Comparison of ENCODE assay signal across 8 mouse cellular contexts in the genomic region with DNA sequence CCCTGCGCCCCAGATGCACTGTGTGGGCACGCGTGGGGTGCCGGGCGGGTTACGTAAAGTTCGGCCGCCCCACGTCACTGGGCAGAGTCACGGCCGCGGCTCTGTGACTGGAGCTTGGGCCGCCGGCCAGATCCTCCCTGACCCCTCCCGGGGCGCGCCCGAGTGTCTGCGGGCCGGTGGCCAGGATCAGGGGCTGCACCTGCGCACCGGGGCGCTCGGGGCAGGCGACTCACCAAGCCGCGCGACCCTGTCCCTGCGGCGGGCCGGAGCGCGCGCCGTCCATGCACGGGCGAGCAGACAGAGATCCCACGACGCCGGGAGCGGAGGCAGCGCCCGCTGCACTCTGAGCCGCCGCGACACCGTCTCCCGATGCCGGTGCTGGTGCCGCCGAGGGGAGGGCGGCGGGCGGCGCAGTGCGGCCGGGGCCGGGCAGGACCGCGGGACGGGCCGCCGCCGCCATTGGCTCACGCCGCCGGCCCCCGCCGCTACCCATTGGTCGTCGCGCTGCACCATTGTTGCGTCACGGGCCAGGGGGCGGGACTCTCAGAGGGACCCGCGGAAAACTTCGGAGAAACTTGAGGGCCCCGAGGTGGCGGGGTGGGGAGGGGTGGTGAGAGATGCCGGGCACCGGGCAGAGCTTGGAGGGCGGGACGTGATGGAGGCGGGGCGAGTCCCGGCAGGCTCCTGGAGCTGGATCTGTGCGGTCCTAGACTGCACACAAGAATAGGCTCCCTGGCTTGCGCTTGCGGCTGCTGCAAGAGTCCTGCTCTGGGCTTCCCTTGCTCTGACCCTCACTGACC. TPM values are rescaled to one million over a fixed set of nuclear protein-coding genes. Genes with fewer than 3 reads are reported as not detected.
DNase-seq lines count a peak whose midpoint lies in the region; ATAC-seq and TF ChIP-seq lines count a peak whose summit lies in the region.

A gene (minus strand): TSS at position 434 of the 800 bp plus-strand sequence.

- no peaks in the 10 kb centered on the region for H3K79me3 ChIP-seq in C2C12 (ENCODE audit: low read depth)

- peak; percentile 96 for ATAC-seq in heart, embryonic 11.5 days (replicated peaks; ENCODE audit: insufficient number of reproducible peaks, low FRiP score, low TSS enrichment)
- ATAC-seq in kidney, embryonic 16.5 days (ENCODE audit: low FRiP score, low TSS enrichment), result peak; percentile 97

- TF ChIP-seq CTCF in C2C12 (IDR thresholded peaks at IDR 0.05; ENCODE audit: control insufficient read depth, insufficient read depth, insufficient read length), result no peak
- TF ChIP-seq CTCF in brain, embryonic 14.5 days (IDR thresholded peaks at IDR 0.05; ENCODE audit: borderline replicate concordance, extremely low read depth, insufficient read depth, insufficient read length), result no peak
- TF ChIP-seq CTCF in liver, adult 2 months (IDR thresholded peaks at IDR 0.05; ENCODE audit: low read depth, low read length), result no peak

- under 1% methylated on average over 83 of the region's 90 CpGs for WGBS in heart, embryonic 11.5 days (ENCODE audit: insufficient replicate concordance)
- under 1% methylated on average over 88 of the region's 90 CpGs for WGBS in kidney, embryonic 16.5 days
- under 1% methylated on average over 90 of the region's 90 CpGs for WGBS in liver, adult 2 months

- H3K4me1 ChIP-seq in erythroblast, embryonic 14.5 days (ENCODE audit: control insufficient read depth), result peaks cover 71% of the 10 kb centered on the region
- peaks cover 14% of the 10 kb centered on the region; the same call in 1 of the 2 replicates for H3K4me1 ChIP-seq in heart, embryonic 11.5 days (ENCODE audit: control insufficient read depth, insufficient read depth, low read length)
- H3K4me1 ChIP-seq in kidney, embryonic 16.5 days (ENCODE audit: insufficient read depth, low read length), result peaks cover 11% of the 10 kb centered on the region
- H3K4me1 ChIP-seq in liver, adult 2 months (ENCODE audit: control insufficient read depth, insufficient read depth, low read length), result peaks cover 6% of the 10 kb centered on the region

- peak; percentile 56 for TF ChIP-seq POLR2A in brain, embryonic 14.5 days (IDR thresholded peaks at IDR 0.05; ENCODE audit: borderline replicate concordance, extremely low read depth, insufficient read depth, insufficient read length, poor library complexity, severe bottlenecking)
- peak; percentile 64 for TF ChIP-seq POLR2A in liver, adult 2 months (IDR thresholded peaks at IDR 0.05; ENCODE audit: extremely low read depth, insufficient read depth, low read length)
- peak; percentile 89 for TF ChIP-seq POLR2A in myocyte (IDR thresholded peaks at IDR 0.05; ENCODE audit: insufficient read length, low read depth)

- peaks cover 13% of the 10 kb centered on the region for H3K79me2 ChIP-seq in C2C12 (ENCODE audit: control insufficient read depth, insufficient read depth)
- H3K79me2 ChIP-seq in liver, adult 2 months (ENCODE audit: control insufficient read depth, insufficient read depth, low read length), result no peaks in the 10 kb centered on the region; the same call in 1 of the 2 replicates
- H3K79me2 ChIP-seq in myocyte (ENCODE audit: control insufficient read depth, insufficient read depth), result peaks cover 9% of the 10 kb centered on the region

- H3K9ac ChIP-seq in heart, embryonic 11.5 days (ENCODE audit: low read depth, low read length), result peak within 1 kb of the TSS; percentile 88
- peak within 1 kb of the TSS; percentile 78 for H3K9ac ChIP-seq in kidney, embryonic 16.5 days (replicated peaks; ENCODE audit: low read length)
- H3K9ac ChIP-seq in liver, adult 2 months (ENCODE audit: low read depth, low read length), result peak within 1 kb of the TSS; percentile 96

- H3K27ac ChIP-seq in heart, embryonic 11.5 days (ENCODE audit: low read depth, low read length), result peak within 1 kb of the TSS; percentile 86
- peak within 1 kb of the TSS; percentile 66 for H3K27ac ChIP-seq in kidney, embryonic 16.5 days (ENCODE audit: low read length)
- peak within 1 kb of the TSS; percentile 95 for H3K27ac ChIP-seq in liver, adult 2 months (replicated peaks; ENCODE audit: insufficient read depth, low read depth, low read length)

- H3K4me3 ChIP-seq in C2C12 (ENCODE audit: insufficient read depth, poor library complexity, severe bottlenecking) (peak within 1 kb of the TSS; percentile 44), myocyte (peak within 1 kb of the TSS; percentile 28)
- H3K4me3 ChIP-seq in erythroblast, embryonic 14.5 days (replicated peaks), result peak within 1 kb of the TSS; percentile 81
- peak within 1 kb of the TSS; percentile 89 for H3K4me3 ChIP-seq in heart, embryonic 11.5 days (ENCODE audit: low read depth, low read length)
- H3K4me3 ChIP-seq in kidney, embryonic 16.5 days (ENCODE audit: low read length), result peak within 1 kb of the TSS; percentile 77
- H3K4me3 ChIP-seq in liver, adult 2 months (ENCODE audit: insufficient read depth, low read depth, low read length), result peak within 1 kb of the TSS; percentile 96

- no peaks in the 10 kb centered on the region for H3K27me3 ChIP-seq in C2C12 (ENCODE audit: control insufficient read depth, insufficient read depth, insufficient read length)
- H3K27me3 ChIP-seq in erythroblast, embryonic 14.5 days (ENCODE audit: control insufficient read depth), result peaks cover 5% of the 10 kb centered on the region; the same call in 1 of the 2 replicates
- peaks cover 3% of the 10 kb centered on the region; the same call in 1 of the 2 replicates for H3K27me3 ChIP-seq in heart, embryonic 11.5 days (ENCODE audit: control insufficient read depth, insufficient read depth, low read length)
- H3K27me3 ChIP-seq in kidney, embryonic 16.5 days (ENCODE audit: insufficient read depth, low read length), result no peaks in the 10 kb centered on the region
- H3K27me3 ChIP-seq in liver, adult 2 months (ENCODE audit: control insufficient read depth, insufficient read depth, low read length), result no peaks in the 10 kb centered on the region
- H3K27me3 ChIP-seq in myocyte (ENCODE audit: control insufficient read depth, insufficient read depth, insufficient read length), result no peaks in the 10 kb centered on the region
- no peaks in the 10 kb centered on the region for H3K27me3 ChIP-seq in splenic B cell, adult 2 months (ENCODE audit: control insufficient read depth, insufficient read depth, low read length, poor library complexity, severe bottlenecking)

- peaks cover 9% of the 10 kb centered on the region for H3K9me3 ChIP-seq in erythroblast, embryonic 14.5 days (ENCODE audit: control insufficient read depth, low read length)
- H3K9me3 ChIP-seq in heart, embryonic 11.5 days (replicated peaks; ENCODE audit: control insufficient read depth, low read length), result no peaks in the 10 kb centered on the region
- H3K9me3 ChIP-seq in kidney, embryonic 16.5 days (ENCODE audit: low read length), result no peaks in the 10 kb centered on the region

- peaks cover 7% of the 10 kb centered on the region for H3K36me3 ChIP-seq in C2C12 (ENCODE audit: control insufficient read depth, insufficient read depth)
- peaks cover 47% of the 10 kb centered on the region for H3K36me3 ChIP-seq in erythroblast, embryonic 14.5 days (ENCODE audit: control insufficient read depth)
- peaks cover 14% of the 10 kb centered on the region for H3K36me3 ChIP-seq in heart, embryonic 11.5 days (ENCODE audit: control insufficient read depth, insufficient read depth, low read length)
- peaks cover 20% of the 10 kb centered on the region for H3K36me3 ChIP-seq in kidney, embryonic 16.5 days (ENCODE audit: insufficient read depth, low read length)
- H3K36me3 ChIP-seq in liver, adult 2 months (ENCODE audit: control insufficient read depth, insufficient read depth, low read length), result no peaks in the 10 kb centered on the region
- H3K36me3 ChIP-seq in myocyte (ENCODE audit: control insufficient read depth, insufficient read depth), result no peaks in the 10 kb centered on the region
- H3K36me3 ChIP-seq in splenic B cell, adult 2 months (ENCODE audit: control insufficient read depth, insufficient read depth, low read length, poor library complexity, severe bottlenecking), result no peaks in the 10 kb centered on the region; the same call in 1 of the 2 replicates

- H3K4me2 ChIP-seq in heart, embryonic 11.5 days, result peak within 1 kb of the TSS; percentile 98
- peak within 1 kb of the TSS; percentile 90 for H3K4me2 ChIP-seq in kidney, embryonic 16.5 days (replicated peaks; ENCODE audit: low read depth, low read length)
- H3K4me2 ChIP-seq in myocyte (ENCODE audit: low read depth), result peak within 1 kb of the TSS; percentile 96

- H3ac ChIP-seq in C2C12 (ENCODE audit: control insufficient read depth, insufficient read length, low read depth), result peak within 1 kb of the TSS; percentile 86
- H3ac ChIP-seq in myocyte (ENCODE audit: control insufficient read depth, insufficient read length), result peak within 1 kb of the TSS; percentile 38

- DNase-seq in brain, embryonic 14.5 days (ENCODE audit: low read depth), result peak; percentile 96
- DNase-seq in liver, adult 2 months (ENCODE audit: extremely low read depth, low read depth, low spot score), result peak; percentile 78
- peak; percentile 90 for DNase-seq in splenic B cell, adult 2 months (ENCODE audit: low read depth, low spot score)

TF ChIP-seq in C2C12, 6 proteins besides CTCF, POLR2A, EP300 and RAD21 (continues in another document):
- TF ChIP-seq USF1 (IDR thresholded peaks at IDR 0.05; ENCODE audit: low read depth), result no peak
- no peak for TF ChIP-seq MAX (IDR thresholded peaks at IDR 0.05)
- TF ChIP-seq FOSL1 (IDR thresholded peaks at IDR 0.05; ENCODE audit: insufficient read depth, low read length, poor library complexity, severe bottlenecking), result no peak
- no peak for TF ChIP-seq MYOG (IDR thresholded peaks at IDR 0.05; ENCODE audit: control insufficient read depth, extremely low read depth, insufficient read length)
- peak; percentile 18 for TF ChIP-seq CEBPB (IDR thresholded peaks at IDR 0.05; ENCODE audit: low read depth)

TF ChIP-seq in myocyte, 11 proteins besides CTCF, POLR2A, EP300 and RAD21 (continues in another document):
- TF ChIP-seq TCF3 (IDR thresholded peaks at IDR 0.05; ENCODE audit: insufficient read length, low read depth), result no peak
- no peak for TF ChIP-seq TCF12 (IDR thresholded peaks at IDR 0.05; ENCODE audit: insufficient read depth, poor library complexity, severe bottlenecking)
- TF ChIP-seq SRF (IDR thresholded peaks at IDR 0.05; ENCODE audit: control insufficient read depth, insufficient read length, low read depth), result no peak
- peak in 1 of 3 experiments; percentile 36 for TF ChIP-seq MYOG (IDR thresholded peaks at IDR 0.05; ENCODE audit: control insufficient read depth in 1 of 3, insufficient read depth in 1 of 3, insufficient read length in 2 of 3, low read depth in 2 of 3)
- TF ChIP-seq CEBPB (IDR thresholded peaks at IDR 0.05; ENCODE audit: insufficient read depth, poor library complexity, severe bottlenecking), result no peak

RNA-seq across cellular contexts. Expression of the gene that starts here (rescaled TPM):
- polyA plus RNA-seq in C2C12 (2012; fragmentation: generic; extraction: Trizol) (11.7 TPM), myocyte (2012; fragmentation: generic; extraction: Trizol) (11.5 TPM)
- 8.5 and 12.1 TPM in 2 replicates for polyA plus RNA-seq in brain, embryonic 14.5 days (2012; rRNA removed)
- polyA plus RNA-seq in erythroblast, embryonic 14.5 days (2012), result 11.8 and 12.2 TPM in 2 replicates
- 11.4 and 14.5 TPM in 2 replicates for polyA plus RNA-seq in heart, embryonic 11.5 days (2014; fragmentation: Nextera tagmentation; extraction: Ambion mirVana)
- polyA plus RNA-seq in kidney, embryonic 16.5 days (2015; fragmentation: Nextera tagmentation; extraction: Ambion mirVana), result 14.8 and 16.7 TPM in 2 replicates
- 0.94 and 1.4 TPM in 2 replicates for total RNA-seq in liver, adult 2 months (2014; rRNA removed)
- polyA plus RNA-seq in liver, adult 2 months (2012; rRNA removed), result 10.5 and 12.8 TPM in 2 replicates

Comparison
In these comparisons a context has a peak if more than half of its experiments do, and no peak if none do; other contexts are left out.
1. Peak in every context shown above with its lines: DNase-seq, ATAC-seq, H3K4me3 ChIP-seq and H3K27ac ChIP-seq.
2. H3K4me3 ChIP-seq: peak in every context shown above with its lines; median percentile 96 in liver, adult 2 months; 89 in heart, embryonic 11.5 days; 81 in erythroblast, embryonic 14.5 days; 77 in kidney, embryonic 16.5 days; 44 in C2C12; 28 in myocyte.